Mouse (Mus musculus) neural tube, embryonic 10.5 days (tissue): ENCODE results near the gene Ezr.

Experiments used
- DNase-seq: peaks from one replicate; pipeline ENCODE4 v3.0.0-alpha.2; 2017; ENCODE audit warnings: low spot score; ENCODE audit errors: extremely low spot score

Gene Ezr

DNA sequence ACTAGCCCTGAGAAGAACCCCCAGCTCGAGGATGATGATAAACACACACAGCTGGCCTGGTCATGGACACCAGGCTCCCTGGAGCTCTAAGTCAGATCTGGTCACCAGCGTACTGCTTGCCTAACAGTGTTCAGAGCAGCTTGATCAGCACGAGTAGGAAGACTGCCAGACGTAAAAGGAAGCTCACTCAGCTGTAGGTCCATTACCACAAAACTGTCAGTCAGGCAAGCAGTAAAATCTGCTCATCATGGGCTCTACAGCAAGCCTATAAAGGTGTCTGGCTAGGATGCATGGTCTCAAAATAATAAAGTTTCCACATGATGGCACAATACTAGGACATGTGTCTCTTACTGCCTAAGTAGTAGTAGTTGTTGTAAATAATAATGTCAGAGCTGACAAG, 13.0 kb downstream of the Ezr start:
- DNase-seq, result no peak

- DNase-seq, result no peak
Observed at GRCm38 (mm10) chr17:6768301-6768788, 14.2 kb downstream of the Ezr start.

DNA sequence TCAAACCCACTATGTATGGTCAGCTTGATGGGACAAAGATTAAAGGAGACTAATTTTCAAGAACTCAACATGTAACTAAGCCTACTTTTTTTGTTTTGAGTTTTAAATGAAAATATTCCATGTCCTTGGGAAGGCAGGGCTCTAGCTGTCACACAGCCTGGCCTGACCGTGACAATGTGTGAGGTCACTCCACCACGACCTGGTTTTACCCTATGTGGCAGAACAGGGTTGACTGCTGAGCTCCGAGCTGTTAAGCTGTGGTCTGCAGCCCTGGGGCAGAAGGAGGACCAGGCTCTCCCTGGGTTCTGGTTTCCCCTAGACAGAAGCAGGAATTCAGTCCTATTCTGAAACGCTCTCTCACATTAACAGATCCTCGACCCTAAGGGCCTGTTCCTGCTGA, 14.8 kb downstream of the Ezr start:
- no peak for DNase-seq

- DNase-seq, result no peak
Observed at GRCm38 (mm10) chr17:6766823-6767222, 15.8 kb downstream of the Ezr start.

DNA sequence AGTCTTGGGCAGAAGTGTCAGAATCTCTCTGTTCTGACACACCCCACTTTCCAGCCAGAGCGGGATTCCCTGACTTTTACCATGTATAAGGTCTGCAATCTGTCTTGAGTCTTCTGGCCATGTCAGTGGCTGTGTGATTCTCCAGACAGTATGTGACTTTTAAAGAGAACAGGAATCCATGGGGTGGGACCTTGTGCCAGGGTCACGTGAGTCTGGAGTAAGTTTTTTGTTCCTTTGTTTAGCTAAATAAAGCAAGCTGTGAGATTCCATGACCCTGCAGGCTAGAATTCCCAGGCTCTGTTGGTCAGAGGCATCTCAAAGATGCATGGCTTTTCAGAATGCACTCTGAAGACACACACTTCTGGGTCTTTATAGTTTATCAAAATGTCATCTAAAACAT, 16.7 kb downstream of the Ezr start:
- DNase-seq, result no peak

DNA sequence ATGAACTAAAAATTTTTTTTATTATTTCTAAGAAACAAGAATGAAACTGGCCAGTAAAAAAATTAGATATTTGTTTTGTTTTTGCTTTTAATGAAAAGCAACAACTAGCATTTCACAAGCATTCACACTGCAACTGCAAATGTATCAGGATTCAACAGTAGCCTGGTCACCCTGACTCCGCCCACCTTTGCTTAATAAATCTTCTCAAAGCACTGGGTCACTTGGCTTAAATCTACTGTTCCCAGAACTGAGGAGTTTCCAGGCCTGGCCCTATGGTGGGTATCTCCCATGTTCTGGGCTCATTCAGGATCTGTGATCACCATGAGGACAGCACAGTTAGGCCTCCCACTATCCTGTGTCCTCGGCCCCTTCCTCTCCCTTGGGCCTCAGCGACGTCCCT, 17.9 kb downstream of the Ezr start:
- no peak for DNase-seq

- no peak for DNase-seq
Observed at GRCm38 (mm10) chr17:6764227-6764593, 18.4 kb downstream of the Ezr start.

GRCm38 (mm10) chr17:6763513-6764226, 18.9 kb downstream of the Ezr start:
- no peak for DNase-seq

DNA sequence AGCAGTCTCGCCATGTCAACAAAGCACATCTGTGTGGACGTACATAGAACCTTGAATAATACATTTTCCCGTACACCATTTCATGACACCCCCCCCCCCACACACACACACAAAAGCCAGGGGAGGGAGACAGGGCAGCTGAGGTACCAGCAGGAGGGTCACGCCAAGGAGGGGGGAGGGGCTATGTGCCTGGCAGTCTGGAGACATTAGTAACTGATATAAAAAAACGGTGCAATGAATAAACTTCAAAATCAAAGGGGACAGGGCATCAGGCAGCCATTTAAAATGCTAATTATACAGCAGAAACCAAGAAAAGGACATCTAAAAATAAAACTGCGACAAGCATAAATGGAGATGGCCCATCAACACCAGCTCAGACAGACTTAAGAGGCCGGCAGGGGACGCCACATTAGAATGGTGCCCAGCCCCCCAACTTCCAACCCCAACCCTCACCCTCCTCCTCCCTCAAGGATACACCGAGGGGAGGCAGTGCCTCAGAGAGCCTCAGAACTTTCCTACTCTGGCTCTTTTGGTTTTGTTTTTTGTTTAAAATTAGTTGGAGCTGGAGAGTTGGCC, 22.8 kb downstream of the Ezr start:
- DNase-seq, result no peak

GRCm38 (mm10) chr17:6758845-6759244, 23.7 kb downstream of the Ezr start:
- no peak for DNase-seq

- DNase-seq, result no peak
Observed at GRCm38 (mm10) chr17:6757902-6758301, 24.7 kb downstream of the Ezr start.

GRCm38 (mm10) chr17:6755873-6756272, 26.7 kb downstream of the Ezr start:
- no peak for DNase-seq

DNA sequence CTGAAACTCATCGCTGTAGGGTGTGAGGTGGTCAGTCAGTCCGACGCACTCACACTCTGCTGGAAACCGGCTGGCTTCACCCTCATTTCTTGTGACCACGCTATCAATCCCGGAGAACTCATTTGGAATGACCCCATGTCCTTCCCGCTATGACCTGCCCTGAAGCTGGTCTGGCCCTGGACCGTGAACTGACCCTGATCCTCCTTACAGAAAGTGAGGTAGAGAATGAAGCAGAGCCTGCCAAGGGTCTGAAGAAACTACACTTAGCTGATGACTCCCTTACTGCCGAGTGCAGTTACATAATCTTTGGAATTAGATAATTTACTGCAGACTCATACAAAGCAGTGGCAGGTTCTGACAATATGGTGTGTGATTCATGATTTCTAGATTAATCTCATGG, 27.4 kb downstream of the Ezr start:
- DNase-seq, result no peak

- DNase-seq, result no peak
Observed at GRCm38 (mm10) chr17:6752375-6752774, 30.2 kb downstream of the Ezr start.

GRCm38 (mm10) chr17:6751221-6751859, 31.2 kb downstream of the Ezr start:
- DNase-seq, result no peak

GRCm38 (mm10) chr17:6748779-6749464, 33.7 kb downstream of the Ezr start:
- no peak for DNase-seq

GRCm38 (mm10) chr17:6747478-6747877, 35.1 kb downstream of the Ezr start:
- no peak for DNase-seq

DNA sequence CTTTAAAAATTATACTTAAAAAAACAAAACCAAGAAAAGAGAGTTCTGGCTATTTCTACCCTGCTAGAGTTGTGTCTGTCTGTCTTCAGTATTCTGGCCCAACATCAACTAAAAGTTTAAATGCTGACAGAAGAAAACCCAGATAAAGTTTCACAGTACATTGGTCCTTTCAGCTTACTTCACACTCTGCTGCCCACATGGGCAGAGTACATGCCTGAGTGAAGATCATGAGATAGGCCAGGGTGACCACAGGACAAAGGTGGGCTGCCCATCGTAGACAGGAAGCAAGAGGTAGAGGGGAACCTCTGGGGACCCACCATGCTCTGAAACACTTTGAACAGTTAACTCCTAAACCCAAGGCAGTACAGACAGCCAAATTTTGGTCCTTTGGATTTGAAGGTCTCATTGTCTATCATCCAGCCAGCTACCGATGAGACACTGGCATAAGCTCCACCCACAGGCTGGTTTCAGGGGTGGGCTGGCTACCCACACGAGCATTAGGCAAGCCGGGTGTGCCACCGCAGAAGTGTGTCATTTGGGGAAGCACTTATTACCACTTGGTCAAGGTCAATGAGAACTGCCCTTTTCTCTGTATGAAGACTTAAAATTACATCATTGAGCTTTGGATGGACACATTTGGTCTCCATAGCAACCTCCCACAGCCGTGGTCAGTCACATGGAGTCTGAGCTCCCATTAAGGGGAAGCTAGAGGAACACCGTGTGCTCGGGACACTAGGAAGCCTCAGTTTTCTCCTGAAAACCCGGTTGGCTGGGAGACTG, 35.9 kb downstream of the Ezr start:
- DNase-seq, result no peak

DNA sequence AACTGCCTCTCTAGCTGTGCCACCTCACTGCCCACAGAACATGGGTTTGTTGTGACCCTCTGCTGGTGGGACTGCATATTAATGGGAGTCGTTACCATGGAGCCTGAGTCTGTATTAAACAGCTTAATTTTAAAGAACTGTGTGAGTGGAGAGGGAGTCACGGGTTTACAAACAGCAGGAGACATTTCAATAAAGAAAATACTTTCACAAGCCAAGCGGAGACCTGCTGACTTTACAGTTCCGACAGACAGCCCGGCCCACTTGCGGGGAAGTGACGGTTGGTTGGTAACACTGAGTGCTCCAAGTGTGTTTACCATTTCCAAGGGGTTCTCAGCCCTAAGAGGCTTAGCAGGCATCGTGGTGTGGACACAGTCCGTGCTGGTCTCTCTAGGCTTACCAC, 36.6 kb downstream of the Ezr start:
- DNase-seq, result no peak

GRCm38 (mm10) chr17:6745503-6745902, 37.1 kb downstream of the Ezr start:
- no peak for DNase-seq

- no peak for DNase-seq
Observed at GRCm38 (mm10) chr17:6744871-6745270, 37.7 kb downstream of the Ezr start.
